Mouse (Mus musculus): ENCODE results near the gene Abl1.

Gene Abl1

GRCm38 (mm10) chr2:31787029-31787428, 98.9 kb downstream of the Abl1 start:
- DNase-seq (ENCODE audit: low spot score), result peak; percentile 48

- no peak for DNase-seq (ENCODE audit: low spot score)
Observed at GRCm38 (mm10) chr2:31788227-31788626, 100.1 kb downstream of the Abl1 start.

GRCm38 (mm10) chr2:31789215-31789614, 101.0 kb downstream of the Abl1 start:
- DNase-seq (ENCODE audit: low spot score), result no peak

GRCm38 (mm10) chr2:31790728-31791251, 102.6 kb downstream of the Abl1 start:
- DNase-seq (ENCODE audit: low spot score), result no peak

DNA sequence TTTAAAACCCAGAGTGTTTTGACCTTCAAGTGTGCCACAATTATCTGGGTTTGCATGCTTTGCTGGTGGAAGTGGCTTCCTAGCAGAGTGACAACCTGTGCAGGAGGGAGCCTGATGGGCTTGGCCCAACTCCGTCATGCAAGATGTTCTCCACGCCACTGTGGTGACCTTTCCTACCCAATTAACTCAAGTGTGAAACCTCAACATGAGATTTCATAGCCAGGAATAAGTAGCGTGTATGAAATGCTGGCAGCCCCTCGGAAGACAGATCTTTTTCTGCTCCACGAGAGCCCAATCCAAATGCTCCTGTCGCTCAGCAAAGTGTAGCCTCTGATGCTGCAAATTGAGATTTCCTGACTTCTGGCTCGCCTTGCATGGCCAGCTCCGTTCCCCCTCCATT, 103.1 kb downstream of the Abl1 start:
- DNase-seq (ENCODE audit: low spot score), result no peak

- DNase-seq (ENCODE audit: low spot score), result no peak
Observed at GRCm38 (mm10) chr2:31792611-31793010, 104.4 kb downstream of the Abl1 start.

GRCm38 (mm10) chr2:31796943-31797342, 108.8 kb downstream of the Abl1 start:
- DNase-seq (ENCODE audit: low spot score), result no peak

- DNase-seq (ENCODE audit: low spot score), result no peak
Observed at GRCm38 (mm10) chr2:31801416-31801815, 113.2 kb downstream of the Abl1 start.

GRCm38 (mm10) chr2:31802811-31803210, 114.6 kb downstream of the Abl1 start:
- no peak for DNase-seq (ENCODE audit: low spot score)

DNA sequence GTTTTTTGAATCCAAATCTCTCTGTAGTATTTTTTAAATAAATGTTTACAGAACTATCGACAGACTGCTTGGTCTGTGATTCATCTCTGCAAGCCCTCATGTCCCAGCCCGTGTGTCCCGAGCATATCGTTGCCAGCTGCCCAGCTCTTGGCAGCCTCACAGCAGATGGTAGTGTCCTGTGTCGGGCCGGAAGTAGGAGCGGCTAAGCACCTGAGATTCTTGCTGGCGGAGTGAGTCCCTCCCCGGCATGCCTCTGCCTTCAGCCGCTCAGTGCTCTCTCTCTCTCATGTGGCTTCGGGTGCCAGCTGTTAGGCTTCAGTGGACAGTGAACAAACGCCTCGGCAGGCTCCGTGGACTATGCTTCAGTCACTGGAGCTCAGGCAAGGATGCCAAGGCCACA, 115.3 kb downstream of the Abl1 start:
- DNase-seq (ENCODE audit: low spot score), result no peak

DNA sequence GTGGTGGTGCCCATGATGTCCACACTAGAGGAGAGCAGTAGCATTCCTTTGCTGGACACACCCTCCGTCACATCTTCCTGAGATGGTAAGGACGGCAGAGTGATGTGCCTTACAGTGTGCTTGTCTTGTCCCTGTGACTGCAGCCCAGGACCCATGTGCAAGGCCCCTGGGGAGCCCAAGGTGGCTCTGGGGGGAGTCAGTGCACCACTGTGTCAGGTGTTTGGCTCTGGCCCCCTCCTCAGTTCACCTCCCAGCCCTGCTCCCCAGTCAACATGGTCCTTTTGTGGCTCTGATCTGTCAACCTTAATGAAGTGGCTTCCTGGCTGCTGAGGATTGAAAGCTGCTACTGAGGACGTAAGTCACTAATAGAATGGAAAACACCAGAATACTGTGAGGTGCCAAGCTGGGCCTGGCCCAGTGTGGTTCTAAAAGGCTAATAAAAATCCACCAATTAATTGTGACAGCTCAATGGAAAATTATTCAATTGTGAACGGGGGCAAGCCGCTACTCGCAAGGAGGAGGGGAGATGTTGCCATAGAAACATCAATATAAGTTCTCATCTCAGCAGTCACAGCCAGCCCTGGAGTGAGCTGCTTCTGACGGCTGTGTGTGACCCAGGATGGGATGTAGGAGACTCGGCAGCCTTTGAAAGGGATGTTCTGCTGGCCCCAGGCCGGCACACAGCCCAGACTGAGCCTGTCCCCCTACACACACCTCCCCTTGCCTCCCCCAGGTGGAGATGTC, 118.6 kb downstream of the Abl1 start:
- DNase-seq (ENCODE audit: low spot score), result no peak

GRCm38 (mm10) chr2:31808410-31809357, 120.5 kb downstream of the Abl1 start:
- DNase-seq (ENCODE audit: low spot score), result peak; percentile 35

- no peak for DNase-seq (ENCODE audit: low spot score)
Observed at GRCm38 (mm10) chr2:31809358-31809740, 121.2 kb downstream of the Abl1 start.

DNA sequence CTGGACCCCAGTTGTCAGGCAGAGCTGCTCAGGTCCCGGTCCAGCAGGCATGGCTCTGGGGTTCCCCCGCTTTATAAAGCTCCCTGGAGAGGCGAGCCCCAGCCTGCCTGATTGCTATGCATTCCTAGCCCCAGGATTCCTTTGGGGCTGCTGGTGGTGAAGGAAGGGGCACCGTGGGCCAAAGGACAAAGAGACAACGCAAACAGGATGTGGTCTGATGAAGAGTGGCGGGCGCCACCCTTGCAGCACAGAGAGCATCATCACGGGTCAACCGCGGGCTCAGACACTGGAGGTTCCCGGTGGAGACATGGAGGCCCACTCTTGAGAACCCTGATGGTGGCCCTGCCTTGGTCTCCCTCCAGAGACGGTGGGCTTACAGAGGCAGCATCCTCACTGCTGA, 122.3 kb downstream of the Abl1 start, which contains the start of gene Qrfp:
Gene Qrfp, minus strand, starts transcription at position 137 of the 400 bp plus-strand sequence.
- no peak for DNase-seq (ENCODE audit: low spot score)

GRCm38 (mm10) chr2:31811086-31811958, 123.1 kb downstream of the Abl1 start:
- no peak for DNase-seq (ENCODE audit: low spot score)

GRCm38 (mm10) chr2:31813641-31814040, 125.5 kb downstream of the Abl1 start:
- DNase-seq (ENCODE audit: low spot score), result no peak

GRCm38 (mm10) chr2:31814699-31815098, 126.5 kb downstream of the Abl1 start:
- no peak for DNase-seq (ENCODE audit: low spot score)

DNA sequence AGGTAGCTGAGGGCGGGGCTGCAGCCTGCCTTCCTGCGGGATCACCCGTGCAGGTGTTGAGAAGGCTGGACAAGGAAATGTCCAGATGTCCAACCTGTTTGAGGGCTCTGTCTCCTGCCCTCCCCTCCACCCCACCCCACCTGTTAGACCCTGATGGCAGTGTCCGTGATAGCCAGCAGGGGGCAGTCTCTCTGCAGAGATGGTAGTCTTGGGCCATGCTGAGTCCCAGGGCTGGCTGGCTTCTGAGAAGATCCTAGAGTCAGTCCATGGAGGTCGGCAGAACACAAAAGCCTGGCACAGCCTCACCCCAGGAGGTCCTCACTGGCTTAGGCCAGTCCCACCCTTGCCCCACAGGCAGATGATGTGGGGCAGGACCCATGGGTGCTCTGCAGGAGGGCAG, 127.2 kb downstream of the Abl1 start:
- peak; percentile 48 for DNase-seq (ENCODE audit: low spot score)

DNA sequence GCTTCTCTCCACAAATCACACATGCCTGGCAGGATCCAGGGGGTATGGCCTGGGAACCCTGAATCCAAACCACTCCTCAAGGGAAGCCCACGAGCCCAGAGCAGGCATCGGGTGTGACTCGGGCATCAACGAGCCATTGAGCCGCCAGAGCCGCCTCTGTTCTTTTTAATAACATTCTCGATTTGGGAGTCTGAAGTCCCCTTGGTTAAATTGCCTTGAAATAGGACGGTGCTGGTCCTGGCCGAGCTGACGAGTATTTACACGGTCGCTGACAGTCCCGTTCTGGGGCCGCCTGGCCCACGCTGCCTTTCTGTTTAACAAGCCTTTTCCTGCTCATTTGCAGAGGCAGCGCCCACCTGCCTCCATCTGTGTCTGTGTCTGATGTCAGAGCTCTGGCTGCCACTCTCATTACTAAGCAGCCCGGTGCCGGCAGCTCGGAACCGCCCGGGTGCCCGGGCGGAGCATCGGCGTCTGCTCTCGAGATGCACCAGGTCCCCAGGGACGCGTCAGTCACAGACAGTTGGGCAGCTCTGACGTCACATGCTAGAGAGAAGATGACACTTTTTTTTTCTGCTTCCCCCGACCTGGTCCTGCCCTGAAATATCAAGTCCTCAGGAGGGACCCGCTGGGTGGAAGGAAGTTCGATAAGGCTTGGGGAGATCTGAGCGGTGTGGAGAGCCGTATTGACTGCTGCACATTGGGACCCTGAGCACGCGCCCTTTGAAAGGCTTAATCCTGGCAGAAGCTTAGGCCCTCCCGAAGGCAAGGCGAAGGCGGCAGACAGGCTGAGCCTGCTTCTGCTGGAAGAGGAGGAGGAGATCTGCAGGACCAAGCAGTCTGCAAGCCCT, 134.6 kb downstream of the Abl1 start:
- no peak for DNase-seq (ENCODE audit: low spot score)

- DNase-seq (ENCODE audit: low spot score), result no peak
Observed at GRCm38 (mm10) chr2:31823933-31824730, 136.0 kb downstream of the Abl1 start.

Data from yolk sac, embryonic 10.5 days (tissue).